Mouse (Mus musculus) bone marrow macrophage, adult 2 months (primary cell): ENCODE results near the gene Atp10a. TPM values are rescaled to one million over a fixed set of nuclear protein-coding genes. Genes with fewer than 3 reads are reported as not detected.

Source experiments
- H3K27ac ChIP-seq: 2 replicates; pipeline ENCODE4 v1.5.1; 2012; ENCODE audit warnings: low read depth, low read length; ENCODE audit not compliant: insufficient read depth
- H3K4me1 ChIP-seq: 2 replicates; pipeline ENCODE4 v1.6.1; 2012; ENCODE audit warnings: low read length; ENCODE audit not compliant: control insufficient read depth, insufficient read depth
- H3K4me3 ChIP-seq: 2 replicates; pipeline ENCODE4 v1.5.1; 2012; ENCODE audit warnings: mild to moderate bottlenecking, low read length, moderate library complexity; ENCODE audit not compliant: insufficient read depth
- CTCF ChIP-seq: IDR thresholded peaks from 2 replicates; pipeline ENCODE4 v1.5.1; 2012; ENCODE audit warnings: low read depth, mild to moderate bottlenecking, low read length, moderate library complexity
- POLR2A ChIP-seq: IDR thresholded peaks from 2 replicates; pipeline ENCODE4 v1.6.1; 2012; ENCODE audit warnings: mild to moderate bottlenecking, low read depth, low read length, borderline replicate concordance
- polyA plus RNA-seq: library from polyadenylated mRNA; stranded (reverse); fragments of >200 nt; gene quantifications from 2 replicates; pipeline ENCODE4 v1.2.4, GENCODE M21; 2012; ENCODE audit not compliant: missing spikeins, insufficient read depth, insufficient read length

Gene Atp10a
- polyA plus RNA-seq, 1 experiment, result 3.0 TPM

DNA sequence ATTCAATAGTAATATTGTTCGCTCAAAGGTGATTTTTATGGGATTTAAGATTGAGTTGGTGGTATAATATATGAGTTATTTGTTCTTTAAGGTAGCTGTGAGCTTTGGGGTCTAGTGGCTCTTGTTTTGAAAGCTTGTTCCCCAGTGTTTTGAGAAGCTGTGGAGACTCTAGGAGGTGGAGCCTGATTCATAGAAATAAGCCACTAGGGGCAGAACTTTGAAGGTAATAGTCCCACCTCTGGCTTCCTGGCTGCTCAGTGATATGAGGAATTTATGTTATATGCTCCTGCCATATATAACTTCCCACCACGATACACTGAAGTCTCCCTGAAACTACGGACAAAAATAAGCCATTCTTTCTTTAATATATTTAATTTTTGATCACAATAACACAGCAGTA lies 49.2 kb downstream of the Atp10a start:
- Histone ChIP-seq H3K27ac (no peak overlapping the region), H3K4me3 (no peak overlapping the region), H3K4me1 (no peaks in the 10 kb centered on the region)
- no peak for TF ChIP-seq CTCF
- no peak for TF ChIP-seq POLR2A

DNA sequence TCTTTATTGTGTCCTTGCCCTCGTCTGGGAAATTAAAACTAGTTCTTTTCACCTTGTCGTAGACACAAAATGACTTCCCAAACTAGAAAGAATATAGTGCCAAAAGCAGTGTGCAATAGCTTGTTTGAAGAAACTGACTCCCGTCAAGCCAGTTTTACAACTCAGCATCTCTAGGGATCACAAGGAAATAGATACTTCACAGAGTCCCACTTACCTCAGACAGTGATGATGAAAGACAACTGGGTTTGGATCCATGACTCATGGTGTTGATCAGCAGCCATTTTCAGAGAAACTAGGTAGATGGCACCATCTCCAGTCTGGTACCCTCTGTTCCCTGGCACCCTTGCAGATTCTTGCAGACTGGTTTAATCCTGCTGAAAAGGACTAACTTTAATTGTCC lies 53.3 kb downstream of the Atp10a start:
- no peak overlapping the region for H3K27ac ChIP-seq
- no peak overlapping the region for H3K4me3 ChIP-seq
- H3K4me1 ChIP-seq, result no peaks in the 10 kb centered on the region
- no peak for TF ChIP-seq POLR2A
- no peak for TF ChIP-seq CTCF

DNA sequence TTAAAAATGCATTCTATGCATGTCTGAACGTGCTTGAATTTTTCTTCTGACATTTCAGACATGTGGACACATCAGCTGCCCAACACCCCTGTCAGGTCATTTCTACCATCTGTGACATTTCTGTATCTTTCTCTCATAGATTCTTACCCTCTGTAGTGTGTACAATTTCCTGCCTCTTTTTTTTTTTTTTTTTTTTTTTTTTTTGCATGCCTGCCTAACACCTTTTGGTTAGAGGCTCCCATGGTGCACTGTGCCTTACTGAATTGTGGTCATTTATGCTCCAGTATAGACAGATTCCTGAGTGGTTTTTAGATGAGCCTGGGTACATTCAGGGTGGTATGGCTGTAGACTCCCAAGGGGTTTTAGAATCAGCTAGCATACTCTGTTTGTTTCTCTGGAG lies 54.3 kb downstream of the Atp10a start:
- TF ChIP-seq CTCF (no peak), POLR2A (no peak)
- no peaks in the 10 kb centered on the region for H3K4me1 ChIP-seq
- H3K27ac ChIP-seq, result no peak overlapping the region
- no peak overlapping the region for H3K4me3 ChIP-seq

DNA sequence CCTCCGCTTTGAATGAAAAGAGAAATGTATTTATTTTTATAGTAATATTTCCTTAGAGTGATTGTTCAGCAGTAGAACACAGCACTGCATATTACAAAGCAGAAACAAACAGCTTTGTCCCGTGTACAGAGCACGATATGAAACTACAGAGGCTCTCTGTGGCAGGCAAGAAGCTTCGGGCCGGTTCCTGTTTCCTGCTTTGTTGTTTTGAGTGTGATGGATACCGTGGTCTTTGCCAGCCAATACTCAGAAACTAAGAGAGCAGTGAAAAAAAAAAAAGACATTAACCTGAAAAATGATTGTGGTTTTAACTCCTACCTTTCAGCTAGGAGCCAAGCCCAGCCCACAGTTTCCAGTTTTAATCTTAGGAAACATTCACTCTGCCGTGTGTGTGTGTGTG lies 55.8 kb downstream of the Atp10a start:
- no peaks in the 10 kb centered on the region for H3K4me1 ChIP-seq
- H3K27ac ChIP-seq, result no peak overlapping the region
- TF ChIP-seq POLR2A, result no peak
- TF ChIP-seq CTCF, result no peak
- H3K4me3 ChIP-seq, result no peak overlapping the region

DNA sequence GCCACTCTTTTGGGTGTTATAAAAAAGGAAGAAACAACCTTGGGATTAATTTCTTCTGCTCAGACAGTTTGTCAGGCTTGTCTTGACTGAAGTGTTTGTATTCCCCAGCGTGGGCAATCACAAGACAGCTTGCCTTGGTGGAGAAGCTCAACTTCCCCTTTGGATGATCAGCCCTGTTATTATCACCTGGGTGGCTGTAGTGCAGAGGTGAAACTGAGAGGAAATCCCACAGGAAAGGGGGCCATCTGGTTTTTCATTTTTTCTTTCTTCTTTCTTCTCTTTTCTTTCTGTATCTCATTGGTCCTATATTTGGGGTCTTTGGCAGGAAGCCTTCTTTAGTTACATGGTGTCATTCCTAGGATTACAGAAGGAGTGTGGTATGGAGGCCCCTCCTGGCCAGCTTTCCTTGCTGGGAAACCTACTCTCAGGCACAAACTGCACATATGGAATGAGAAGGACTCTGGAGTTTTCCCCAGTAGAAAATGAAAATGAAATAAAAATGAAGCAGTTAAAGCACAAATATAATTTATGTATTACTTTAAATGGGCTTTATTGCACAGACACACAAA lies 59.7 kb downstream of the Atp10a start:
- no peak overlapping the region for H3K4me3 ChIP-seq
- no peaks in the 10 kb centered on the region for H3K4me1 ChIP-seq
- TF ChIP-seq POLR2A (no peak), CTCF (no peak)
- H3K27ac ChIP-seq, result no peak overlapping the region

DNA sequence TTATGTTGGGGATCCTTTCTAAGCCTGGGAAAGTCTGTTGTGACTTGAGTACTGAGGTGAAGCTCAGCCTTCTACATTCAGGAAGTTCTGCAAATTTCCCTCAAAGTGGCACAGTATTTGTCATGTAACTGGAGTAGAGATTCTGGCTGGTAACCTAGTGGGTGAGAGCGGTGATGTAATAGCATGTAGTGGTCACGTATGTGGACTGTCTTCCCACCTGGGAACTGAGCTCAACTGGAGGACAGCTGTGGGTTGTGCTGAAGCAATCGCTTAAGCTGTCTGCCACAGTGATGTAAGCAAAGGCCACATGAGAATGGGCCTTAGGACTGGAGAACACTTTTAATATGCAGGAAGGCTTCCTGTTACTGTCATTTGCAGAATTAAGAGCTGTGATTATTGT lies 60.7 kb downstream of the Atp10a start:
- no peaks in the 10 kb centered on the region for H3K4me1 ChIP-seq
- TF ChIP-seq CTCF (no peak), POLR2A (no peak)
- H3K27ac ChIP-seq, result no peak overlapping the region
- no peak overlapping the region for H3K4me3 ChIP-seq

DNA sequence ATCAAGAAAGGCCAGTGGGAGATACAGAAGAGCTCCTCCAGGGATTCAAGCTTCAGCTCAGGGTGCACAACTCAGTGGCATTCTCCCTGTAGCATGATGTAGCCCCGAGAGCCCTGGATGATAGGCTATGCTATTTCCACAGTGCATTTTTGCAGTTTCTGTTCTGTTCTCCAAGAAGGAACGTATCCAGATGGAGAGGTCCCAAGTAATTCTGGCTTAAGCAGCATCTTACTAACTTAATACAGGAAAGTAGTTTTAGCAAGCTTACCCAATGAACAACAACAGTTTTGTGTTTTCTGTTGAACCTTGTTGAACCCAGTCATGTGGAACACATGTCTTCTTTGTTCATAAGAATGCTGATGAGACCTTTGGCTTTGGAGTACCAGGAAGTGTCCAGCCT lies 62.6 kb downstream of the Atp10a start:
- Histone ChIP-seq H3K4me1 (no peaks in the 10 kb centered on the region), H3K27ac (no peak overlapping the region), H3K4me3 (no peak overlapping the region)
- TF ChIP-seq POLR2A, result no peak
- no peak for TF ChIP-seq CTCF

DNA sequence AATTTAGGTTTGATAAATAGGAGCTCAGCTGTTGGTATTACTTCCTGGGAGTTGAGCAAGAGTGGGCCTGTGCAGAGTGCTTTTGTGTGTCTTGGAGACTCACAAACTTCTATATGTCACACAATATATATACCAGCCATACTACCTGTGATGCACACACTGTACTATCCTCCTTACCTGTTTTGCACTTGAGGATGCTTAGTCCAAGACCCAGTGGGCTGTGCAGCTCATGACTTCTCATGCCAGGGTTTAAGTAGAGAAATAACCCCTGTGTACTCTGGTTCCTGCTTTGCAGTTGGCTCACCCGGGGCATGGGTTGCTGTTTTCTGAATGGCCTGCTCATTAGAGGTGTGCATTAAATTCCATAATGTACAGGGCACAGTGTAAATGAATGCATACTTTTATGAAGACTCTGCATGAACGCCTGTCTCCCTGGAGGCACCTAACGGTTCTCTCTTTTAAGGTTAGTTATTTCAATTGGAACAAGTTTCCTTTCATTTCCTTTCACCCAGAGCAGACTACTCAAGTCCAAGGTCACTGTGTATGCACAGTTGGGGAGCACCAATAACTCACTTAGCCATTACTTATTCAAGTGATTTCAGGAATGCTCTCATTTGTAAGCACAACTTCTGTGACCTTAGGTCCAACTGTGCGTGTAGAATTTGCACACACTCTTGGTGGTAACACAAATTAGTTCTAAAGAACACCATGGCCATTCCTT lies 63.4 kb downstream of the Atp10a start:
- H3K4me1 ChIP-seq, result no peaks in the 10 kb centered on the region
- no peak overlapping the region for H3K27ac ChIP-seq
- H3K4me3 ChIP-seq, result no peak overlapping the region
- no peak for TF ChIP-seq CTCF
- no peak for TF ChIP-seq POLR2A

DNA sequence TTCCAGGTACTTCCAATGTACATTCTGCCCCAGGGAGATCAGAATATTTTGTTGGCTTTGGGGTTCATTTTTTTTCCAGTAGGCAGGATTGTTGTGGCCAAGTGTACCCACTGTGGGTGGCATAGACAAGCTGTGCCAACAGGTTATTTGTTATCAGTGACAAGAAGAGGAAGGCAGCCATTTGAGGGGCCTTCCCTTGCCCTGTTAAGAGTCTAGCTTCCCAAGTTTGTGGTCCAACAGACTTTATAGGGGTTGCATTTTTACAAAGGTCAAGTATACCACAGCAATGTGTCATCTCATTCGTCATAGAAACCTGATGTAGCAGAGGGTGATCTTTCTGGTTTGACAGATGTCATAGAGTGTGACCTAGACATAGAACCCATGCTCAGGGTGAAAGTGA lies 66.3 kb downstream of the Atp10a start:
- TF ChIP-seq POLR2A (no peak), CTCF (no peak)
- no peak overlapping the region for H3K27ac ChIP-seq

DNA sequence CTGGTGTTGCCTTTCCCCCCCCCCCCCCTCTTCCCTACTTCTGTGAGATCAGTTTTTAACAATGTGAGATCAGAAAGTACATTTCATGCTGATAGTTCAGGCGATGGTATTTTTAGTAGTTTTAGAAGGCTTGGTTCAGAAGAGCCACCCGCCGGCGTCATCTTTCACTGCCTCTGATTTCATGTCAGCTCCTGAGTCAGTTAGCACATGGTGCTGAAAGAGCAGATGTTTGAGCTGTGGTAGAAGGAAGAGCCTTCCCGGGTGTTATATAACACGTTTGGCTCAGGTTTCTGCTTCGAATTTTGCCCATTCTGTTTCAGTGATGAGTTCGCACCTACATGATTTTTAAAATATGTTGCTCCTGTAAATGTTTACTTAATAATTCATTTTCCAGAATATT lies 74.2 kb downstream of the Atp10a start:
- H3K27ac ChIP-seq, result no peak overlapping the region
- H3K4me3 ChIP-seq, result no peak overlapping the region
- no peaks in the 10 kb centered on the region for H3K4me1 ChIP-seq
- TF ChIP-seq CTCF, result no peak
- no peak for TF ChIP-seq POLR2A

More for the DNA sequence above, 66.3 kb downstream of the Atp10a start:
- Histone ChIP-seq H3K4me1 (no peaks in the 10 kb centered on the region), H3K4me3 (no peak overlapping the region)

DNA sequence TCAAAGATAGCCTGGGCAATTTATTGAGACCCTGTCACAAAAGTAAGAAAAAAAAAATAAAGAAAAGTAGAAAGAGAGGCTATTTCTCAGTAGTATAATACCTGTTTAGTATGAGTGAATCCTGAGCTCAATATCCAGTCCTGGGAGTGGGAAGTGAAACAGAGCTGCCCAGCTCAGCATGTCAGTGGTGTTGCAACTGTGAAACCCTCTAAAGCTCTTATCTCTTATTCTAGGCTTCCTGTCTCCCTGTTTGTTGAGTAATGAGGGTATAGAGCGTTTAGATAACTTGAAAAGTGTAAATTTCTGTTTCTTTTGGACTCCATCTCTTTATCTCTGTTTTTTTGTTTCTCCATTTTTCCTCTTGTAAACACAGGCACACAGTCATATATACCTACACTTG lies 74.9 kb downstream of the Atp10a start:
- no peak overlapping the region for H3K27ac ChIP-seq
- TF ChIP-seq CTCF (no peak), POLR2A (no peak)
- no peaks in the 10 kb centered on the region for H3K4me1 ChIP-seq
- no peak overlapping the region for H3K4me3 ChIP-seq

DNA sequence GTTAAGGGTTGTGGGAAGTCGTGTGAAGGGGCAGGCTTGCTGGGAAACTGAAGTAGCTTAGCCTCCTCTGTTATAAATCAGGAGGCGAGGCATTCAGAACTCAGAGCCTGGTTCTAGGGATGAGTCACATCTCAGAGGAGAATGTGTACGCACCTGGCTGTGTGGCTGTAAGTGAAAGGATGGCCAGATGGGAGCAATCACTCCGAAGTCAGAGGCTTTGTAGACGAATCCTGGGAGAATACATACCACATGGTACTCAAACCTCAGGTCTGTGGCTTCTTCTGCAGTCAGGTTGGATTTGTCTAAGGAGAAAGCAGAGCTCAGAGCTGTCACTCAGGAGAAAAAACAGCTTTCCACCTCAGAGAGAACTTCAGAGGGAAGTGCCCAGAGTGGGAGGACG lies 76.4 kb downstream of the Atp10a start:
- Histone ChIP-seq H3K27ac (no peak overlapping the region), H3K4me1 (no peaks in the 10 kb centered on the region), H3K4me3 (no peak overlapping the region)
- no peak for TF ChIP-seq CTCF
- TF ChIP-seq POLR2A, result no peak
